1 mouse cellular context compared by ENCODE assay signal in the genomic region with DNA sequence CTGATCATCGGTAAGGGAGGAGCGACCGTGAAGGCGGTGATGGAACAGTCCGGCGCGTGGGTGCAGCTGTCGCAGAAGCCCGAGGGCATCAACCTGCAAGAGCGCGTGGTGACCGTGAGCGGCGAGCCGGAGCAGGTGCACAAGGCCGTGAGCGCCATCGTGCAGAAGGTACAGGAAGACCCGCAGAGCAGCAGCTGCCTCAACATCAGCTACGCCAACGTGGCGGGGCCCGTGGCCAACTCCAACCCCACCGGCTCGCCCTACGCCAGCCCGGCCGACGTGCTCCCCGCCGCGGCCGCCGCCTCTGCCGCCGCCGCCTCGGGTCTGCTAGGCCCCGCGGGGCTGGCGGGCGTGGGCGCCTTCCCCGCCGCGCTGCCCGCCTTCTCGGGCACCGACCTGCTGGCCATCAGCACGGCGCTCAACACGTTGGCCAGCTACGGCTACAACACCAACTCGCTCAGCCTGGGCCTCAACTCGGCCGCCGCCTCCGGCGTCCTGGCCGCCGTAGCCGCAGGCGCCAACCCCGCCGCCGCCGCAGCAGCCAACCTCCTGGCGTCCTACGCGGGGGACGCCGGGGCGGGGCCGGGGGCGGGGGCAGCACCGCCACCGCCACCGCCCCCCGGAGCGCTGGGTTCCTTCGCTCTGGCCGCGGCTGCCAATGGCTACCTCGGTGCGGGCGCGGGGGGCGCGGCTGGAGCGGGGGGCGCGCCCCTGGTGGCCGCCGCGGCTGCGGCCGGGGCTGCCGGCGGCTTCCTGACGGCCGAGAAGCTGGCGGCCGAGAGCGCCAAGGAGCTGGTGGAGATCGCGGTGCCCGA.
TF ChIP-seq lines count a peak whose summit lies in the region.

No protein-coding gene starts in this region.

TF ChIP-seq in CH12.LX, 34 proteins besides CTCF, POLR2A, EP300 and RAD21:
- peak; percentile 34; the same call in 1 of the 2 replicates for TF ChIP-seq UBTF (IDR thresholded peaks at IDR 0.05; ENCODE audit: low read depth, low read length)
- 0 out of 2 replicates have a peak, but pooled peaks have one; percentile 33 for TF ChIP-seq NELFE (IDR thresholded peaks at IDR 0.05; ENCODE audit: low read depth, low read length)
- no peak for TF ChIP-seq HCFC1 (IDR thresholded peaks at IDR 0.05; ENCODE audit: low read depth, low read length)
- peak; percentile 37; the same call in 1 of the 2 replicates for TF ChIP-seq MXI1 (IDR thresholded peaks at IDR 0.05; ENCODE audit: low read depth, low read length)
